Mouse (Mus musculus) liver, embryonic 16.5 days (tissue): ENCODE measurements at regions not wholly inside any gene's neighbourhood (a gene's known extent, or its start where the extent isn't known, plus 50 kb on each side); places are given as distances from the start of the nearest gene placed in this dataset.

Source experiments
- ATAC-seq: fragments of 200-750 bp; cut with Nextera tagmentation; 2 replicates; pipeline ENCODE4 v1.8.0; 2017; ENCODE audit warnings: low read depth, mild to moderate bottlenecking, moderate number of reproducible peaks, moderate library complexity
- H3K27ac ChIP-seq: fragments of 300-500 bp; sonication (generic); 2 replicates; pipeline ENCODE4 v1.5.1; 2014; ENCODE audit warnings: mild to moderate bottlenecking, low read length
- H3K27me3 ChIP-seq: fragments of 300-500 bp; sonication (generic); 2 replicates; pipeline ENCODE4 v1.6.1; 2014; ENCODE audit warnings: low read depth, low read length, mixed read lengths; ENCODE audit not compliant: control insufficient read depth, insufficient read depth
- H3K36me3 ChIP-seq: fragments of 300-500 bp; sonication (generic); 2 replicates; pipeline ENCODE4 v1.6.1; 2014; ENCODE audit warnings: mild to moderate bottlenecking; ENCODE audit not compliant: control insufficient read depth, insufficient read depth
- H3K4me1 ChIP-seq: fragments of 300-500 bp; sonication (generic); 2 replicates; pipeline ENCODE4 v1.6.1; 2014; ENCODE audit warnings: low read depth, low read length, mixed read lengths; ENCODE audit not compliant: control insufficient read depth
- H3K4me2 ChIP-seq: fragments of 300-500 bp; sonication (generic); 2 replicates; pipeline ENCODE4 v1.6.1; 2014; ENCODE audit warnings: low read depth, low read length, mixed read lengths
- H3K4me3 ChIP-seq: fragments of 300-500 bp; sonication (generic); 2 replicates; pipeline ENCODE4 v1.5.1; 2014; ENCODE audit warnings: low read depth, mild to moderate bottlenecking, low read length
- H3K9ac ChIP-seq: fragments of 300-500 bp; sonication (generic); 2 replicates; pipeline ENCODE4 v1.6.1; 2014; ENCODE audit warnings: low read depth, low read length
- H3K9me3 ChIP-seq: fragments of 300-500 bp; sonication (generic); replicated peaks from 2 replicates; pipeline ENCODE4 v1.6.1; 2016; ENCODE audit warnings: low read length; ENCODE audit not compliant: control insufficient read depth
- WGBS: fragments of 180-500 bp; shearing (Covaris S2); extraction: QIAGEN DNeasy Blood & Tissue Kit; methylation state at CpG from one replicate; pipeline ENCODE4 v1.1.7; 2014; ENCODE audit not compliant: insufficient replicate concordance; 5-methylcytosine and 5-hydroxymethylcytosine counted together

DNA sequence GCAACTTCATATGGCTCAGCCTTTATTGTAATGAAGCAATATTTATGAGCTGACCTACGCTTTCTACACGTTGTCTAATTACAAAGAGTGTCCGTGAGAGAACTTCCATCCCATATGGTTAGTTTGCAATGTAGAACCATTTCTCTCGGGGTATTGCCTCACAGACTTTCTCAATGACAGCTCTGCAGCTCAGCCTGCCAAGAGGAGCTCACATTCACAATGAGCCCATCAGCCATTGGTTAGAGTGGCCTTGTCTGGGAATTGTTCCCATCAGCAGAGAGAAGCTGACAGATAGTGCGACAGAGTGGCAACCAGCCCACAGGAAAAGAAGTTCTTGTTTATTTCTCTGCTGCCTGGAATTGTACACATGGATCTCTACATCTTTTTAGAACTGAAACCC, 409.7 kb downstream of the Zfp704 start:
- Histone ChIP-seq H3K9ac (no peak overlapping the region), H3K4me2 (no peak overlapping the region), H3K9me3 (no peaks in the 10 kb centered on the region), H3K4me3 (no peak overlapping the region), H3K27me3 (no peaks in the 10 kb centered on the region), H3K4me1 (no peaks in the 10 kb centered on the region), H3K36me3 (no peaks in the 10 kb centered on the region), H3K27ac (no peak overlapping the region)
- 55% methylated on average over 5 of the region's 5 CpGs for WGBS
- ATAC-seq = no peak

- no peak for ATAC-seq
- no peaks in the 10 kb centered on the region for H3K9me3 ChIP-seq
- H3K4me2 ChIP-seq = no peak overlapping the region
- WGBS = 53% methylated on average over 9 of the region's 9 CpGs
- H3K27ac ChIP-seq = no peak overlapping the region
- no peaks in the 10 kb centered on the region for H3K27me3 ChIP-seq
- H3K36me3 ChIP-seq = no peaks in the 10 kb centered on the region
- no peaks in the 10 kb centered on the region for H3K4me1 ChIP-seq
- no peak overlapping the region for H3K4me3 ChIP-seq
- H3K9ac ChIP-seq = no peak overlapping the region
Observed at GRCm38 (mm10) chr3:9198652-9199332, 411.1 kb downstream of the Zfp704 start.

DNA sequence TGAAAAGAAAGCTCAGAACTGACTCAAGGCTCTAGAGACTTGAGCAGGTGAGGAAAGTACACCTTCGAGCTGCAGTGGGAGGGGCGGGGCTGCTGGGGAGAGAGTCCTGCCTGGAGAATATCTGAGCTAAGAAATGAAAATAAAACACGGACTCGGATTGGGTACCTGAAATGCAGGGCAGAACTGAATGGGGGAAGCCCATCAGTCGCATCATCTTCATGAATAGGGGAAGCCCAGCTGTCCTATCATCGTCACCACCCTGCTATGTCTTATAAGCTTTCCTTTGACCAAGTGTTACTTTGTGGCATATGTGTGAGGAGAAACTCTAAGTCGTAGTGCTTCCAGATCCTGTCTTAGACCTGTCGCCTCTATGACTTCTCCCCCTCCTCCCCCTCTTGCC, 414.1 kb downstream of the Zfp704 start:
- no peak for ATAC-seq
- no peaks in the 10 kb centered on the region for H3K4me1 ChIP-seq
- H3K4me3 ChIP-seq = no peak overlapping the region
- no peaks in the 10 kb centered on the region for H3K36me3 ChIP-seq
- no peaks in the 10 kb centered on the region for H3K27me3 ChIP-seq
- no peaks in the 10 kb centered on the region for H3K9me3 ChIP-seq
- H3K4me2 ChIP-seq = no peak overlapping the region
- H3K9ac ChIP-seq = no peak overlapping the region
- 61% methylated on average over 8 of the region's 8 CpGs for WGBS
- no peak overlapping the region for H3K27ac ChIP-seq

DNA sequence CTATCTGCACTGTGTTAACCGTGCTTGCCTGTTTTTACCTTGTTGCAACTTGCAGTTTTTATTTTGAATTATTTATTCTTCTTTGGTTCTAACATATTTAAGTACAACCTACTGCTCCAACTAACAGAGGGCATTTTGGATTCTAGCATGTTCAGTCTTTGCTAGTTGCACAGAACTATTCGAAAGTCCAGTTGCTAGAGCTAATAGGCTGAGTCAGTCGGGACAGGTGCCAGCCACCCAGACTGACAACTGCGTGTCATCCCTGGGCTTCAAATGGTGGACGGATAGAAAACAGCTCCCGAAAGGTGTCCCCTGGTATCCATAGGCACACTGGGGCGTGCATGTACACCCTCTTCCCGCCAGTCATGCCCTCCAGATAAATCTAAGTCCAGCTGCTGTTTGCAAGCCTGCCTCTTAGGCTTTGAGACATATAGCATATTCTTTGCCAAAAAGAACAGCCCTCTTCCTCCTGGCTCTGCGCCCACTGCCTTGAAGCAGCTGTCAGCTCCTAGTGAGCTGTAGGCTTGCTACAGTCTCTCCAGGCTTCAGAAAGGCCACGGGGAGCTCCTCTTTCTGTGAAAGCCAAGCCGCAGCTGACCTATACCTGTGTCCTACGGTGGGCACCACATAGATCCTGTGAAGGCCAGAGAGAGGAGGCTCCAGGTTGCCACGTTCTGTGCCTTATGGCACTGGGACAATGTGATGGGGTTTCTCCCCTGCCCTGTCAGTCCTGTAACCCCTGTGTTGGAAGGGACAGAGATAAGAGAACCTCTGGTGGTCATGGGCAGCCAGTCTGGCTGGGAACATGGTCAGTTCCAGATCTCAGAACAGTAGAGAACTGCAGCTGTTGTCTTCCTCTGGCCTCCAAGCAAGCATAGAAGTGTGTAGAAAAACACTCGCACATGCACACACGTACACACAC, 420.3 kb downstream of the Zfp704 start:
- H3K9me3 ChIP-seq = no peaks in the 10 kb centered on the region
- WGBS = 63% methylated on average over 15 of the region's 15 CpGs
- H3K27me3 ChIP-seq = no peaks in the 10 kb centered on the region
- no peak overlapping the region for H3K4me2 ChIP-seq
- no peak overlapping the region for H3K4me3 ChIP-seq
- H3K9ac ChIP-seq = no peak overlapping the region
- H3K36me3 ChIP-seq = no peaks in the 10 kb centered on the region
- H3K27ac ChIP-seq = no peak overlapping the region
- no peaks in the 10 kb centered on the region for H3K4me1 ChIP-seq
- ATAC-seq = no peak

DNA sequence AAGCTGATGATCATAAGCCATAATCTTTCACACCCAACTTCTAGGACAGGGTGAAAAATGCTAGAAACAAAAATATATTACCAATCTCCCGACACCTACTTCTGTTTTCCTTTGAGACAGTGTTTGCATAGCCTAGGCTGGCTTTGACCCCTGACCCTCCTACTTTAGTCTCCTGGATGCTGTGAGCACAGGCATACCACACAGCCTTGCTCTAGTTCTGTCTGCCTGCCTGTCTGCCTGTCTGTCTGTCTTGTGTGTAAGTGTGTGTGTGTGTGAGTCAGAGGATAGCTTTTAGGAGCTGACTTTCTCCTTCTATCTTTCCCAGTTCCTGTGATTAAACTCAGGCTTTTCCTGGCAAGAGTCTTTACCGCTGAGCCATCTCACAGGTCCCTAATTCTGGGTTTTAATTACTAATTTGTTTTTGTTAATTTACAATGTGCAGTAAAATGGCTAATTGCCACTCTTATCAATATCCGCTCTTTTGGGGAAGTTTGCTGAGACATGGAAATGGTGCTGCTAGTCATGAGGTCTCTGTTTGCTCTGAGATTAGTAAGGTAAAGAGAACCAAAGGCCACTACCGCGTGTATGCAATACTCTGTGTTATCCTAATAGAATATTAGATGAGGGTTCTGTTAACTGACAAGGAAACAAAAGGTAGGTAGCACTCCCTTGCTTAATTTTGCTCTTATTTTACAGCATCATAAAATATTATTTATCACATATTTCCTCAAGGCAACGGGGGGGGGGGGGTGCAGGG, 423.3 kb downstream of the Zfp704 start:
- 53% methylated on average over 6 of the region's 6 CpGs for WGBS
- Histone ChIP-seq H3K27ac (no peak overlapping the region), H3K36me3 (no peaks in the 10 kb centered on the region), H3K27me3 (no peaks in the 10 kb centered on the region), H3K4me3 (no peak overlapping the region), H3K9me3 (no peaks in the 10 kb centered on the region), H3K9ac (no peak overlapping the region), H3K4me1 (no peaks in the 10 kb centered on the region), H3K4me2 (no peak overlapping the region)
- ATAC-seq = peak; percentile 60

DNA sequence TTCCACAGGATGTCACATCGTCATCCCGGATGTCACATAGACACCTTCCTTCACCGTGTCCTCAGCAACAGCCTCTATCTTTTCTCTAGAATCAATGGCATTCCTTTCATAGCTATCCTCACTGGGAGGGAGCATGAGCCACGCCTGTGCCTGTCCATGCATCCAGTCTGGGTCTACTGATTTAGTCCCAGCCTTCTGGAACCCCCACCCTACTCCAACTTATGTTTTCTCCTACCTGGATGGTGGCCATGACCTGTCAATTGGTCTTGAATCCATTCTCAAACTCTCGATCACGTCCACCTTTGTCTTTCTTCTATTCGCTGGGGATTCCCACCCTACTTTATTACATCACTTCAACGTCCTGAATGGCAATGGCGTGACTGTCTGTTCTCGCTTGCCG, 428.3 kb downstream of the Zfp704 start:
- H3K27ac ChIP-seq = no peak overlapping the region
- H3K27me3 ChIP-seq = no peaks in the 10 kb centered on the region
- WGBS = 74% methylated on average over 11 of the region's 11 CpGs
- H3K9me3 ChIP-seq = no peaks in the 10 kb centered on the region
- H3K9ac ChIP-seq = no peak overlapping the region
- H3K4me3 ChIP-seq = no peak overlapping the region
- no peaks in the 10 kb centered on the region for H3K36me3 ChIP-seq
- no peaks in the 10 kb centered on the region for H3K4me1 ChIP-seq
- ATAC-seq = no peak
- H3K4me2 ChIP-seq = no peak overlapping the region

GRCm38 (mm10) chr3:9179641-9180040, 430.2 kb downstream of the Zfp704 start:
- Histone ChIP-seq H3K4me2 (no peak overlapping the region), H3K9me3 (no peaks in the 10 kb centered on the region), H3K4me1 (no peaks in the 10 kb centered on the region), H3K9ac (no peak overlapping the region), H3K36me3 (no peaks in the 10 kb centered on the region), H3K4me3 (no peak overlapping the region), H3K27ac (no peak overlapping the region), H3K27me3 (no peaks in the 10 kb centered on the region)
- ATAC-seq = no peak
- 50% methylated on average over 6 of the region's 6 CpGs for WGBS

DNA sequence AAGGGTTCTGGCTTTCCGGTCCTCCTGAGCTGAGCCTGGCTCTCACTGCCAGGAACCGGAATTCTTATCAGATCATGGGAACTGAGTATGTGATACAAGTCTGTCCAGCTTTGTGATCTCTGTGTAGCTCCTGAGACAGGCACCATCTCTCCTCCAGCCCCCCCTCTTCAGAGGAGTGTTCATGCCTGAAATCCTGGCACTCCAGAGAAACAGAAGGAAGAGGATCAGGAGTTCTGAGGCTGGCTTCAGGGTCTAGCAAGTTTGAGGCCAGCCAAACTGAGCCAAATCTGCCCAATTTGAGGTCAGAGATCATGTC, 435.4 kb downstream of the Zfp704 start:
- H3K9me3 ChIP-seq = no peaks in the 10 kb centered on the region
- H3K9ac ChIP-seq = no peak overlapping the region
- no peaks in the 10 kb centered on the region for H3K36me3 ChIP-seq
- no peak overlapping the region for H3K27ac ChIP-seq
- H3K4me2 ChIP-seq = no peak overlapping the region
- no peaks in the 10 kb centered on the region for H3K27me3 ChIP-seq
- WGBS = 56% methylated on average over 2 of the region's 2 CpGs
- ATAC-seq = no peak
- no peak overlapping the region for H3K4me3 ChIP-seq
- H3K4me1 ChIP-seq = no peaks in the 10 kb centered on the region
